Mouse (Mus musculus) intestine, postnatal 0 days (tissue): ENCODE data around the gene Eps8l3. TPM values are rescaled to one million over a fixed set of nuclear protein-coding genes. Genes with fewer than 3 reads are reported as not detected.

Experiments used
- ATAC-seq: fragments of 200-750 bp; cut with Nextera tagmentation; 2 replicates; pipeline ENCODE4 v1.8.0; 2017; ENCODE audit warnings: mild to moderate bottlenecking, moderate TSS enrichment, moderate library complexity
- H3K27ac ChIP-seq: fragments of 300-500 bp; sonication (generic); 2 replicates; pipeline ENCODE4 v1.5.1; 2014; ENCODE audit warnings: mild to moderate bottlenecking, low read depth, low read length, moderate library complexity
- H3K27me3 ChIP-seq: fragments of 300-500 bp; sonication (generic); replicated peaks from 2 replicates; pipeline ENCODE4 v1.6.1; 2014; ENCODE audit warnings: low read length, mixed read lengths; ENCODE audit not compliant: control insufficient read depth, insufficient read depth
- H3K36me3 ChIP-seq: fragments of 300-500 bp; sonication (generic); 2 replicates; pipeline ENCODE4 v1.6.1; 2014; ENCODE audit warnings: mild to moderate bottlenecking, moderate library complexity; ENCODE audit not compliant: control insufficient read depth, insufficient read depth
- H3K4me1 ChIP-seq: fragments of 300-500 bp; sonication (generic); replicated peaks from 2 replicates; pipeline ENCODE4 v1.6.1; 2014; ENCODE audit warnings: antibody characterized with exemption, low read length, mixed read lengths; ENCODE audit not compliant: control insufficient read depth, insufficient read depth
- H3K4me2 ChIP-seq: fragments of 300-500 bp; sonication (generic); replicated peaks from 2 replicates; pipeline ENCODE4 v1.6.1; 2014; ENCODE audit warnings: low read depth, mild to moderate bottlenecking, moderate library complexity
- H3K4me3 ChIP-seq: fragments of 300-500 bp; sonication (generic); 2 replicates; pipeline ENCODE4 v1.5.1; 2014; ENCODE audit warnings: low read depth, low read length
- H3K9ac ChIP-seq: fragments of 300-500 bp; sonication (generic); 2 replicates; pipeline ENCODE4 v1.6.1; 2014; ENCODE audit warnings: mild to moderate bottlenecking, low read depth, low read length
- H3K9me3 ChIP-seq: fragments of 300-500 bp; sonication (generic); 2 replicates; pipeline ENCODE4 v1.6.1; 2016; ENCODE audit warnings: mixed run types; ENCODE audit not compliant: control insufficient read depth
- CTCF ChIP-seq: sonication (generic); IDR thresholded peaks from 2 replicates; pipeline ENCODE4 v1.5.1; 2016; ENCODE audit warnings: low read depth, mild to moderate bottlenecking, control low read depth, antibody characterized with exemption, moderate library complexity
- WGBS: fragments of 180-500 bp; shearing (Covaris S2); extraction: QIAGEN DNeasy Blood & Tissue Kit; methylation state at CpG from one replicate; pipeline ENCODE4 v1.1.7; 2014; 5-methylcytosine and 5-hydroxymethylcytosine counted together
- polyA plus RNA-seq: library from polyadenylated mRNA; unstranded; fragments of >200 nt; fragmentation: Nextera tagmentation; extraction: Ambion mirVana; gene quantifications from 2 replicates; pipeline ENCODE4 v1.2.1, GENCODE M21; 2015

The Eps8l3 gene
- polyA plus RNA-seq, 1 experiment from 2014 or later: 475 TPM

DNA sequence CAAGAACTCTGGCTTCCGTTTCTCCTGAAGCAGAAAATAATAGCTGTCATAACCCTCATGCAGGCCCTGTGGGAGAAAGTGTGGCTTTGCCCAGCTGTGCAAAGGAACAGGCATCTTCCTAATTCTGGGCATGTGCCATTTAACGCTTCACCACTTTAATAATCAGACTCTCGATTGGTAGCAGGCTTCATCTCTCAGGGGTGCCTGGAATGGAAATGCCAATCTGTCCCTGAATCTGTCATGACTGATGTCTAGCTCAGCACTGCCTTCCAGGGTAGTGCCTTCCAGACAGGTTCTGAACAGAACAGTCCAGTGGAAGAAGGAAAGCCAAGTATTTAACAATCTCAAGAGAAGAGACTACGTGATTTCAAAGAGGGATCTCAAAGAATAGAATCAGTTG is 64.2 kb downstream of the Eps8l3 start:
- no peak overlapping the region for H3K4me3 ChIP-seq
- H3K36me3 ChIP-seq: no peaks in the 10 kb centered on the region
- no peaks in the 10 kb centered on the region for H3K4me1 ChIP-seq
- no peak overlapping the region for H3K4me2 ChIP-seq
- H3K27me3 ChIP-seq: no peaks in the 10 kb centered on the region
- 81% methylated on average over 4 of the region's 4 CpGs for WGBS
- no peak for TF ChIP-seq CTCF
- no peak for ATAC-seq
- no peak overlapping the region for H3K27ac ChIP-seq
- H3K9ac ChIP-seq: no peak overlapping the region
- H3K9me3 ChIP-seq: no peaks in the 10 kb centered on the region

Other genes with a start within 250 kb of the Eps8l3 start
- not detected in 2 replicates for gene Gm10961, start 245.9 kb upstream of the Eps8l3 start, polyA plus RNA-seq
- gene Strip1, start 245.5 kb upstream of the Eps8l3 start, polyA plus RNA-seq: 17.8 and 18.0 TPM in 2 replicates
- 37.8 and 39.0 TPM in 2 replicates for gene Ahcyl1, start 180.7 kb upstream of the Eps8l3 start, polyA plus RNA-seq
- 8.6 and 9.2 TPM in 2 replicates for gene Csf1, start 116.8 kb upstream of the Eps8l3 start, polyA plus RNA-seq
- 157 and 172 TPM in 2 replicates for gene Gstm5, start 18.6 kb downstream of the Eps8l3 start, polyA plus RNA-seq
- gene Gstm7, start 54.6 kb downstream of the Eps8l3 start, polyA plus RNA-seq: 13.0 TPM in 2 replicates
- 21.6 and 21.9 TPM in 2 replicates for gene Gstm6, start 66.5 kb downstream of the Eps8l3 start, polyA plus RNA-seq
- 53.9 and 60.7 TPM in 2 replicates for gene Gstm3, start 92.1 kb downstream of the Eps8l3 start, polyA plus RNA-seq
- 94.6 and 108 TPM in 2 replicates for gene Gstm2, start 109.2 kb downstream of the Eps8l3 start, polyA plus RNA-seq
- gene Gstm1, start 140.7 kb downstream of the Eps8l3 start, polyA plus RNA-seq: 92.7 and 96.3 TPM in 2 replicates
- 28.4 and 30.5 TPM in 2 replicates for gene Gstm4, start 167.7 kb downstream of the Eps8l3 start, polyA plus RNA-seq
- 17.6 and 18.2 TPM in 2 replicates for gene Ampd2, start 209.4 kb downstream of the Eps8l3 start, polyA plus RNA-seq
- gene Gnat2, start 215.6 kb downstream of the Eps8l3 start, polyA plus RNA-seq: 0.43 and 0.80 TPM in 2 replicates